Mouse (Mus musculus) heart, postnatal 0 days (tissue): ENCODE data around the gene Sema5a.

Experiments
- CTCF ChIP-seq: IDR thresholded peaks from 2 replicates; pipeline ENCODE4 v1.5.1; 2016; ENCODE audit warnings: antibody characterized with exemption, control low read depth, low read depth
- EP300 ChIP-seq: IDR thresholded peaks from 2 replicates; pipeline ENCODE4 v1.6.1; 2016; ENCODE audit warnings: antibody characterized with exemption, low read depth

DNA sequence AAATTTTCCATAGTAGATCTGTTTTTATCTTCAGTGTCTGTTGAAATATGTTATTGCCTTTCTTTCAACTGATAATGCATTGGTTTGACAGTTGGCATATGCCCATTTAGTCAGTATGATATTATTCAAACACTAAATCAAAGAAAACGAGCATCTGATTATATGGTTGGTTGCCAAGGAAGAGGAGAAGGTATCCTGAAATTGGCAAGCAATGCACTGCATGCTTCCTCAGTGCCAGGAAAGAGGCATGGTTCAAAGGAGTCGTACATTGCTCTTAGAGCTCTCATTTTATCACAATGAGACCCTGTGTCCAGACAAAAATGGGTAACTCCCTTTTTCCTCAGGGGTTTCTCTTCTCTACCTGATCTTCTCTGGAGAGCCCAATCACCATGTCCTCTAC lies 214.4 kb downstream of the Sema5a start:
- TF ChIP-seq CTCF (no peak), EP300 (no peak)
